Mouse (Mus musculus) left cerebral cortex, adult 8-10 months (tissue): ENCODE results near the gene Trim21. TPM values are rescaled to one million over a fixed set of nuclear protein-coding genes. Genes with fewer than 3 reads are reported as not detected.

ENCODE experiments used
- DNase-seq, 2 experiments: peaks; one replicate each; pipeline ENCODE4 v3.0.0; 2022; ENCODE audit warnings: low spot score in 2 of 2
- total RNA-seq, 4 experiments: library from RNA; stranded (reverse); gene quantifications; 2 replicates each; pipeline ENCODE4 v1.2.4; 2022

Gene Trim21
- total RNA-seq, 4 experiments from 2014 or later = 2.6 to 6.4 (median 4.6) TPM

DNA sequence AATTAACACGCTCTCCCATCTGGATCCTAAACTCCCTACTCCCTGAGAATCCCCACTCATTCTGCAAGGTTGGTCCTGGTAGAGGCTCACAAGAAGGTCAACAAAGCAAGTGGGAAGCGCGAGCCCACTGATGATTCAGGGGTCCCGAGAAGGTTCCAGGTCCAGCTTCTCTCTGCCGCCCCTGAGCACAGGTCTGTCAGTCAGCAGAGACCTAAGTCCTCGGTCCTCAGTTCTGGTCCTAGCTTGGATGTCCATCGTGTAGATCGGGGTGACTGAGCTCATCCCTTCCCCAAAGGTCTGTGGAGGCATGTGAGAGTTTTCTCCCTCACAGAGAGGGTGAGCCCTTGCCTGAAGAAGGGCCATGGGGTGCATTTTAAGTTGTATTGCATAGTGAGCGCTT lies 57.2 kb downstream of the Trim21 start:
- no peak for DNase-seq

Other genes with a start within 250 kb of the Trim21 start
- gene Rrm1, start 123.8 kb downstream of the Trim21 start, total RNA-seq = 10 to 100 TPM; 12.1 to 14.6 (median 13.2) TPM
- not detected for gene Olfr543, start 83.8 kb downstream of the Trim21 start, total RNA-seq
- gene Olfr544, start 77.2 kb downstream of the Trim21 start, total RNA-seq = not detected
- not detected for gene Olfr545, start 65.9 kb downstream of the Trim21 start, total RNA-seq
- not detected for gene Olfr547, start 30.7 kb downstream of the Trim21 start, total RNA-seq
- gene Olfr548-ps1, start 24.6 kb downstream of the Trim21 start, total RNA-seq = not detected
- not detected for gene Olfr549, start 15.6 kb downstream of the Trim21 start, total RNA-seq
- gene Olfr550, start 6.0 kb upstream of the Trim21 start, total RNA-seq = under 1 TPM in 3 of 4 experiments, not detected in 1; 0.23 to 0.37 (median 0.37) TPM
- gene Olfr551, start 26.4 kb upstream of the Trim21 start, total RNA-seq = not detected
- gene Olfr552, start 32.3 kb upstream of the Trim21 start, total RNA-seq = under 1 TPM in 2 of 4 experiments, not detected in 2; 0.09 to 0.11 TPM
- gene Olfr553, start 52.7 kb upstream of the Trim21 start, total RNA-seq = not detected
- not detected for gene Olfr554, start 72.9 kb upstream of the Trim21 start, total RNA-seq
- not detected for gene Olfr555, start 93.3 kb upstream of the Trim21 start, total RNA-seq
- gene Olfr556, start 99.4 kb upstream of the Trim21 start, total RNA-seq = not detected
- 1 to 10 TPM; 5.2 to 6.4 (median 5.6) TPM for gene Trim68, start 121.8 kb upstream of the Trim21 start, total RNA-seq
- not detected for gene Olfr557, start 130.4 kb upstream of the Trim21 start, total RNA-seq
- under 1 TPM in 3 of 4 experiments, not detected in 1; 0.11 to 0.34 (median 0.33) TPM for gene Olfr558, start 136.7 kb upstream of the Trim21 start, total RNA-seq
- not detected for gene Olfr33, start 153.6 kb upstream of the Trim21 start, total RNA-seq
- not detected for gene Olfr559, start 162.0 kb upstream of the Trim21 start, total RNA-seq
- gene Olfr560, start 193.9 kb upstream of the Trim21 start, total RNA-seq = under 1 TPM in 3 of 4 experiments, not detected in 1; 0.19 to 0.33 (median 0.30) TPM
- gene Olfr78, start 194.0 kb upstream of the Trim21 start, total RNA-seq = under 1 TPM; 0.39 to 0.51 (median 0.48) TPM
- not detected for gene Olfr561, start 205.7 kb upstream of the Trim21 start, total RNA-seq
- not detected for gene Olfr564, start 238.0 kb upstream of the Trim21 start, total RNA-seq